Mouse (Mus musculus) liver, embryonic 18 days (tissue): ENCODE results near the gene Cchcr1. TPM values are rescaled to one million over a fixed set of nuclear protein-coding genes. Genes with fewer than 3 reads are reported as not detected.

Source experiments
- polyA plus RNA-seq: library from polyadenylated mRNA; depleted of rRNA; stranded (reverse); fragments of >200 nt; gene quantifications from 2 replicates; pipeline ENCODE4 v1.2.3, GENCODE M21; 2012; rRNA removed

Cchcr1 gene
- polyA plus RNA-seq, result 5.5 and 6.6 TPM in 2 replicates

GRCm38 (mm10) chr17:35516652-35517500, at the start of gene Cchcr1, which contains the start of gene Tcf19:
TSS of gene Cchcr1 (plus strand) at chr17:35517100.
TSS of gene Tcf19 (minus strand) at chr17:35516824.

GRCm38 (mm10) chr17:35469842-35470751, 46.8 kb upstream of the Cchcr1 start, which contains the start of gene H2-Q10:
TSS of gene H2-Q10 (plus strand) at chr17:35470089.

GRCm38 (mm10) chr17:35505776-35506175, 11.1 kb upstream of the Cchcr1 start, which contains the start of gene Pou5f1:
TSS of gene Pou5f1 (plus strand) at chr17:35506018.

GRCm38 (mm10) chr17:35532901-35533300, 16.0 kb downstream of the Cchcr1 start, which contains the start of gene Psors1c2:
TSS of gene Psors1c2 (plus strand) at chr17:35533201.

GRCm38 (mm10) chr17:35551881-35552414, 35.0 kb downstream of the Cchcr1 start, which contains the start of gene Cdsn:
TSS of gene Cdsn (plus strand) at chr17:35552128.

GRCm38 (mm10) chr17:35567150-35567549, 50.2 kb downstream of the Cchcr1 start, which contains the start of gene 2300002M23Rik:
TSS of gene 2300002M23Rik (plus strand) at chr17:35567450.

Other genes with a start within 250 kb of the Cchcr1 start
- gene H2-Q1, start 196.7 kb upstream of the Cchcr1 start, polyA plus RNA-seq, result 0.06 TPM in 2 replicates
- gene H2-Q2, start 174.9 kb upstream of the Cchcr1 start, polyA plus RNA-seq, result 2.3 and 3.8 TPM in 2 replicates
- gene H2-Q4, start 137.5 kb upstream of the Cchcr1 start, polyA plus RNA-seq, result 18.2 and 23.7 TPM in 2 replicates
- 10.0 and 14.3 TPM in 2 replicates for gene H2-Q6, start 92.2 kb upstream of the Cchcr1 start, polyA plus RNA-seq
- gene H2-Q7, start 77.9 kb upstream of the Cchcr1 start, polyA plus RNA-seq, result 10.8 and 12.6 TPM in 2 replicates
- 479 and 528 TPM in 2 replicates for gene H2-Q10, start 47.0 kb upstream of the Cchcr1 start, polyA plus RNA-seq
- gene Pou5f1, start 11.1 kb upstream of the Cchcr1 start, polyA plus RNA-seq, result not detected in 2 replicates
- gene Tcf19, start 276 bp upstream of the Cchcr1 start, polyA plus RNA-seq, result 18.0 and 19.9 TPM in 2 replicates
- 0.06 and 0.12 TPM in 2 replicates for gene Psors1c2, start 16.1 kb downstream of the Cchcr1 start, polyA plus RNA-seq
- gene Cdsn, start 35.0 kb downstream of the Cchcr1 start, polyA plus RNA-seq, result 0.01 TPM in 1 of 2 replicates, not detected in the other
- gene 2300002M23Rik, start 50.4 kb downstream of the Cchcr1 start, polyA plus RNA-seq, result not detected in 2 replicates
- gene Sfta2, start 84.4 kb downstream of the Cchcr1 start, polyA plus RNA-seq, result not detected in 2 replicates
- not detected in 2 replicates for gene Gm9573, start 109.5 kb downstream of the Cchcr1 start, polyA plus RNA-seq
- 0.01 TPM in 2 replicates for gene Mucl3, start 126.6 kb downstream of the Cchcr1 start, polyA plus RNA-seq
- 6.9 and 8.3 TPM in 2 replicates for gene Vars2, start 150.5 kb downstream of the Cchcr1 start, polyA plus RNA-seq
- 14.3 and 15.4 TPM in 2 replicates for gene Gtf2h4, start 156.6 kb downstream of the Cchcr1 start, polyA plus RNA-seq
- 2.2 TPM in 2 replicates for gene Ddr1, start 187.5 kb downstream of the Cchcr1 start, polyA plus RNA-seq